Mouse (Mus musculus) telencephalon, adult 2 months (tissue): Measurements from ENCODE around the gene Rasgef1b.

ENCODE experiments used
- DNase-seq: peaks from one replicate; pipeline ENCODE4 v3.0.0-alpha.2; 2011; ENCODE audit warnings: low read depth, low spot score

Gene Rasgef1b

DNA sequence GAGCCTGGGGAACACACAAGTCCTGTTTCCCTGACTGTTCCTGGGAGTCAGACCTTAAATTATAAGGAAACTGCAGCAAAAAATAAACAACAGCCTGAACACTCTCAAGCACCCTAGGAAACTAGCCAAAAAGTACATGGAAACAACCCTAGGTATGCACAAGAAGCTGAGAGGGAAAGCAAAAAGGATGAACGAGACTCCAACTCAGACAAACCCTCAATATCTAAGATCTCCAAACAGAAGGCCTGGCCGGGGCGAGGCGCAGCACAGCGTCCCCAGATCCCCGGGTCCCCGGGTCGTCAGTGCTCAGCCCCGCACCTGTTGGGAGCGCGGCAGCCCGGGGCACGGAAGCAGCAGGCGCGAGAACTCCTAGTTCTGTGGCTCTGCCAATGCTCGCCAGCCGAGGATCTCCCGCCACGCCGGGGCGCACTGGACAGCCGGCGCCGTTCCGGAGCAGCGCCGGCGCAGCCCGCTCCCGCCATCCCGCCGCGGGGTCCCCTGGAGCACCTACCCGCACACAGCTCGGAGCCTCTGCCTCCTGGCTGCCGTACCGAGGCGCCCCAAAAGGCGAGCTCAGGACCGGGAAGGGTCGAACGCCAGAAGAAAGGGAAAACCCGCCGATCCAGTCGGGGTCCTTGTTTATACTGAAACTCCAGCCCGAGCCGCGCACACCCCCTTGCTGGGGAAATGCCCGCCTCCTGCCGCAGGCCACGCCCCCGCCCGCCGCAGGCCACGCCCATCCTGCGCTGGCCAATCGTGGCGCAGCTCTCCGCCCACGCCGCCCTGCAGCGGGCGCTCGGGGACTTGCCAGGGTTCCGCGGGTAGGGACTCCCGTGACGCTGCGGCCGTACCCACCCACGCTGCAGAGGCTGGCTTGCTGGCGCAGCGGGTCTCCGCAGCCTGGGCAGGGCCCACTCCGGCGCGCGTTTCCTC is 476.4 kb downstream of the Rasgef1b start:
- DNase-seq = peak; percentile 83

DNA sequence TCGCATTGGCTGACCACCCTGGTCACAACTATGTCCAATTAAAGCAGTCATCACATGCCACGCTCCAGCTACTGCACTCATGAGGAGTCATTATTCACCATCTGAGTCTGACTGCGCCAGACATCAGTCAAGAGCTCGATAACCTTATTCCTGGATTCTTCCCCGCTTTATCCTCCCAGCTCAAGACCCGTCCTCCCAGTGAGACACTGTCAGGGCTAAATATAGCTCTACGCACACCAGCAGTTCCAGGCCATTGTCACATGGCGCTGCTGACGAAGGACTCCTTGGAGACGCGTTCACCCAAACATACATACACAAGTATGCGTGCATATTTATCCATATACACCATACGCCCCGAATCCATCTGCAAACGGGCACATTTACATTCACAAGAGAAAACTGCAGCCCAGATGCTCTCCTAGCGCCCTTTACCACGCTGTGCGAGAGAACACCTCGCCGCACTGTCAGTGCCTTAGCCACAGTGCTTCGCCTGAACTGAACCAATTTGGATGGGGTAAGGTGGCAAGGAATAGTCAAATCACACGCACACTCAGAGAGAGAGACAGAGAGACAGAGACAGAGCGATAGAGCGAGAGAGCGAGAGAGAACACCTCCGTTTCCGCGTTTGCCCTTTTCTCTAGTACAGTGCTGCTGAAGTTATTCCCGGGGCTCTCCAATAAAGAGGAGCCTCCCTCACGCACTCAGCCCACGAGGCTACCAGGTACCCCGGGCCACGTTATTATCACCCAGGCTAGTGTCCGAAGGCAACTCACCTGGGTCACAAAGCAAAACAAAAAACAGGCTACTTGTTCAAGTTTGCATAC is 477.3 kb downstream of the Rasgef1b start:
- DNase-seq = no peak

DNA sequence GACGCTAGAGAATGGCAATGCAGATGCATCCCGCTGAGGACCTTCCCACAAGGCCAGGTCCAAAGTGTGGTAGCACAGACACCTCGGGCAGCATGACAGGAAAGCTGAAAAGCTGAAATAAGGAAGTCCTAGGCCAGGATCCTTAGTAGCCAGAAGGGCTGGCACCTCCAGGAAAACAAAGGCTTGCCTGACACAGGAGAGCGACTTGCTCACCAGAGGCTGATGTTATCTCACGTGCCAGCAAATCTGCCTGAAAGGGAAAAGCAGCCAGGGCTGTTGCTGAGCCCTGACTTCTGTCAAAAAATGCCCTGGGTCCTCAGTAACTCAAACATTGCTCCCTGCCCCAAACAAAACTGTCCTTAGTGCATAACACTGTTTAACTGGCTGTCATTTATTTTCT is 478.0 kb downstream of the Rasgef1b start:
- no peak for DNase-seq

DNA sequence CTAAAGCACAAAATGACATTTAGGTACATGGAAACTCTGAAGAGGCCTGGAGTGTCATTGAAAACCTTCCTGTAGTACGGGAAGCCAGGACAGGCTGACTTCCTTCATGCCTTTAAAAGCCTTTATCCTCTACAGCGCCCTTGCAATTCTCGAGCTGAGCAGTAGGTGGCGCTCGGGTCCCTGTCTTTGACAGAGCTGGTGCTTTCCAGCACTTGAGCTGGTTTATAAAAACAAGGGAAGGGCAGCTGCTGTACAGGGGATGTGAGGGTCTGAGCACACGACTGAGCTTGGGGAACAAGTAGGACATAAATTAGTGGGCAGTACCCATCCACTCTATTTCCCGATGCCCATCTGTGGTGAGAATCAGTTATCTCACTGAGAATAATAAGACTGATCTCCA is 480.4 kb downstream of the Rasgef1b start:
- peak; percentile 77 for DNase-seq

DNA sequence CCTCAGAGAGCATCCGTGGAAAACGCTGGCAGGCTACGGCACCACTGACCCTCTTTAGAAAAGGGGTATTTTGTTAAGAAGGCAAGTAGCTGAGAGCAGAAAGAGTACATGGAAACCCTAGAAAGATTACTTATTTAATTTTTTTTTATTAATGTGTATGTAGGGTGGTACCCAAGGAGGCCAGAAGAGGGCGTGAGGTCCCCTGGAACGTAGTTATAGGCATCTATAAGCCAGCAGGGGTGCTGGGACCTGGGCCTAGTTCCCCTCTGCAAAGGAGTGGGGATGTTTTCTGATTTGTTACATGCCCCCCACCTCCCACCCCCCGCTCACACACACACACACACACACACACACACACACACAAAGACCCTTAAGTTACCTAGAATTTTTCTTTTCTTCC is 480.9 kb downstream of the Rasgef1b start:
- no peak for DNase-seq

DNA sequence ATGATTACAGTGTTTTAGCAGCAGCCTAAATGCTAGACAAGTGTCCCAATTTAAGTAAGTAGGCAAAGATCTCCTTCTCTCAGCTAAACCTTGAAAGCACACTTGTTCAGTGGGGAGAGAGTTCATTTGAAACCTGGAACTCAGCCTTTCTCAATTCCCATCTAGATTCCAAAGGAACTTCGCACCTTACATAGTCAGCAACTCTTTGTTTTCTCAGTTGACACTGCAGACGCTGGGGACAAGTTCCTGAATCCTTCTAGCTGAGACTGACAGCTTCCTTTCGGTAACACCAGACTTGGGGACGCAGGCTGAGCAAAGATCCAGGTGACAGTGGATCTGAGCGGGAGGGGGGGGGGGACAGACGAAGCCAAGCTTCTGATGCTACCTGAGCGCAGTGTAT is 481.4 kb downstream of the Rasgef1b start:
- DNase-seq = no peak

DNA sequence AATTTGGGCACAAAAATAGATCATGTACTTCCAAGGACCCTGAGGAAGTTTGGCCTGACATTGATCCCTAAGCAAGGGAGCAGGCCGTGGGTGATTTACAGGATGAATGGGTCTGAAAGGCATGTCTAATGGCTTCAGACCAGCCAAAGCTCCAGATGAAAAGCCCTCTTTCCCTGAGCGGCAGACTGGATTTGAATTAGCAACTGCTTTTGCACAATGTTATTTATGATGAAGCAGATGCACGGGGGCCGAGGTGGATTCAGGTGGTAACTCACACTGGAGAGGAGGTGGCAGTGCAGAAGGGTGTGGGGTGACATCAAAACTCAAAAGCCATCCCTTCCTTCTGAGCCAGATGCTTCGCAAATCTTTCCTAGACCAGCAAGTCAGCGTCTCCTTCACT is 481.9 kb downstream of the Rasgef1b start:
- DNase-seq = no peak

DNA sequence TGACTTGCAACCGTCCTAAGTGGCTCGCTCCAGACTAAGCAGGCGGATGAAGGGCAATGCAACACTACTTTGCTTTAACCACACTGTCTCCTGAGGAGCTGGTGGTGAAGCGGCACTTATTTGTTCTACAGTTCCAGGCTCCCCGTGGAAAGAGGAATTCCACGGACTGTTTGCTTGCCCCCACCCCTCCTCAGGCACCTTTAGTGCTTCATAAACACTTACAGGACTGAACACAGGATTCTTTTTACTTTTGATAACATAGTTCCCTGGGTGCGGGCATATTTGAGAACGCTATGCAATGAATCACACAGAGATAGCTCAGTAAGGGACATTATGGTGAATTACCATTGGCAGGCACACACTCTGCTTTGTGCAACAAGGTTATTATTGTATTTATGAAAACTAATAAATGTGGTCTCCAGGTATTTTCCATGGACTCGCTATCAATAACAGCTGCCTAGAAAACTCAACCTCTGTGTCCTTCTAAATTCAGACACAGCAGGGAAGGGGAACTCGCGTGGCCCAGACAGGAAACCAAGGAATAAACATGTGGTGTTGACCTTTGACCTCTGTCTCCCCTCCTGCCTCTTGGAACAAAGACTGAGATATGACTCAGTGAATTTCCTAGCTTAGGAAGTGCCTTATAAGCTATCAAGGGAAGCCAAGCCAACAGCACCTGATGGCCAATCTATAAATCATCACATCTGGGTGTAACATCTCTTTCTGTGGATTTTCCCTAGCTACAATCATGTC is 486.7 kb downstream of the Rasgef1b start:
- no peak for DNase-seq

DNA sequence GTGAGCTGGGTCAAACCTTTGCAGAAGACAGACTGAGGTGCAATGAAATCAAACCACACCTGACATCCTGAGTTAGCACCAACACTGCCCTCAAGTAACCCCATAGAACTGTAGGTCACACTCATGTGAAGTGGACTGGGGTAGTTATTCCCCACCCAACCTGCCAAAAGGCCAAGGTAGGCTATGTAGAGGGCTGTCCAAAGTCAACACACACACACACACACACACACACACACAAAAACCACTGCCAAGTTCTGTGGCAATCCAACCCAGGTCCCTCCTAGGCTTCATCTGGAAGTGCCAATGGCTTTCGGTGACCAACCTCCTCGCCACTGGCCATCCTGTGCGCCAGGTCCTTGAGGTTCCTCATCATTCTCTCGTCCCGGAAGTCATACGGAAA is 488.4 kb downstream of the Rasgef1b start:
- DNase-seq = no peak

DNA sequence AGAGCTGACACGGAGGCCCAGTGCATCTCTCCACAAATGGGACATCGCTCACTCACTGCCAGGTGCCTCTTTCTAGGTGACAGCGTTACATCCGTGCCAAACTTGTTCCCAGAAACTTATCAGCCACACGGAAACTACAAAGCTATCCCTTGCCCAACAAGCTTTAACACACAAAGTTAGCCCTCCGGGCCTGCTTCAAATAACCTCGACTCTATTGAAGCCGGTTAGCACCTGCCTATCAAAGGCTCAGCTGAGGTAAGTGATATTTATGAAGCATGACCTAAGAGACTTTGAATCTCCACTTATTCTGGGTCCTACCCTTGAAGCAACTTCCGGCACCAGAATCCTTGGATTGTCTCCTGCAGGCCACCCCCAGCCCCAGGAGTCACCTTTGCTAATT is 489.2 kb downstream of the Rasgef1b start:
- DNase-seq = no peak

DNA sequence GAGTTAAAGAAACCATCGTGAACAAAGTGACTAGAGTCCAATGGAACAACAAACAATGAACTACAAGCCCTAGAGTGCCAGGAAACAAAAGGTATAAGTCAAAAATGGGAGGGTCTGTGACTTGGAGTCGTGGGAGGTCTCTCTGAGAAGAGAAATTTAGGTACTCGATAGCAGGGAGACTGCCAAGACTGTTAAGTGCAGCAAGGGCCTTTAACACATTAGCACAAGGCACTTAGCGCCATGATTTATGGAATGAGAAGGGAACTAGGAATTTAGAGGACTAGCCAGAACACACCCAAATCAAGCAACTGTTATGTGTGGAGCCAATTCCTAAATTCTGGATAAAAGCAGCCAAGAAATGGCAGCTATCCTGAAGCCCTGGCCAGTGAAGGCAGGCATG is 490.7 kb downstream of the Rasgef1b start:
- no peak for DNase-seq

DNA sequence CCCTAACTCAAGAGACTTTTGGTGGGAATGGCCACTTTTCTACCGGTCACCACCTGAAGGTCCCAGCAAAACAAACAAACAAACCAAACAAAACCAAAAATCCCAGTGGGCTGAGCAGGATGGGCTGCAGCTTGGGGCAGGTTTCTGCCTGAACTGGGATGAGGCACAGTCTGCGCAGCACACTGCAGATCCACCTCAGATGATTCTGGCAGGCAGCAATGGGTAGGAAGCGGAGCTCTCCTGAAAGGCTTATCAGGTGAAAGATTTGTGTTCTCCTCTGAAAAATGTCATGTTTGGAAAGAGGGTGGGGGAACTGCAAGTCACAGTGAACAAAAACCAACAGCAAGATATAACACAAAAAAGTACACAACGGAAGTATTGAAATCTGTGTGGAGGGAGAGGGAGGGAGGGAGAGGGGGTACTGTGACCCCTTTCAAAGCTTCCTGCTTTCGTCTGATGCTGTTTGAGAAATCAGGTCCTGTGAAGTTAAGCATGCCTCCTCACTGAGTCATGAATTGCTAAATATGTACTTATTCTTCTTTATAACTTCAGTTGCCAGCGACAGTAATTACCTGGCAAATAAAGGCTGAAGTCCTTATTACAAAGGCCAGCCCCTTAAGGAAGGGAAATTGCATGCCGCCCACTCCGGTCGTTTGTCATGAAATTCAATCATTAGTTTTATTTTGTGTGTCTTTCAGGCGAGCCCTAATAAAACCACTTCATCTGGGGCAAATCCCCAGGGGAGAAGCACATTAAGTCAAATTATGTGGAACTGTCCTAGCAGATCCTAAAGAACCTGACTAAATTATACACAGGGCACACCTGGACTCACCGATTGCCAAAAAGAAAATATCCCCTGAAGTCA is 491.7 kb downstream of the Rasgef1b start:
- no peak for DNase-seq

DNA sequence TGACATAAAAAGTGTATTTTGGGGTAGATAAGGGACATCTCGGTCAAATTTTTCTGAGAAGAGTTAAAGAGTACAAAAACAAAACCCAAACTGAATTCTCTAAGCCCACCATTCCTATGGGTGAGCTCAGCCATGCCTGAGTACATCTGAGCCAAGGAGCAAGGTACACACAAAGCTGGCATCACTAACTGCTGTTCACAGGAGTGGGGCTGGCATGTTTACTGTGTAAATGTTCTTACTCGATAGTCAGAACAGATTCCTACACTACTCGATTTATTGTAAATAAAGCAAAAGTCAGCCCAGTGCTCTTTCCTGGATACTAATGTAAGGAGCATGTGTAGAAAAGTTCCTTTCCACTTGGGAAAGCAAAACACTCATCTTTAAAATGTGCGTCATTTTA is 492.4 kb downstream of the Rasgef1b start:
- DNase-seq = no peak

DNA sequence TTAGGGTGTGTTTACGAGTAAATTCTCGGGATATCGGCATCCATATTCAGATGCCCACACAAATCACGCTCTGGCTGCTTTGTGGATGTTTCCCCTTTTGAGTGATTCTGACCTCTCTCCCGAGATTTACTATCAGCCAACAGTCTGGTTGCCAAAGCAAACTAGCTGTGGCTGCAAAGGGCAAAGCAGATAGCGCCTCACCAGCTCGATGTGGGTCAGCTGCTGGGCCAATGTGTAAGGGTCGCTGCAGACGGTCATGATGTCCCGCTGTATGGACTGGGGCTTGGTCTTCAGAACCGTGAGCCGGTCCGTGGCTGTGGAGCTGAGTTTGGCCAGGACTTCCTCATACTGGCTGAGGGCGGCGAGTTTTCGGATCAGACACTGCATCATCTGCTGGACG is 494.6 kb downstream of the Rasgef1b start:
- no peak for DNase-seq

DNA sequence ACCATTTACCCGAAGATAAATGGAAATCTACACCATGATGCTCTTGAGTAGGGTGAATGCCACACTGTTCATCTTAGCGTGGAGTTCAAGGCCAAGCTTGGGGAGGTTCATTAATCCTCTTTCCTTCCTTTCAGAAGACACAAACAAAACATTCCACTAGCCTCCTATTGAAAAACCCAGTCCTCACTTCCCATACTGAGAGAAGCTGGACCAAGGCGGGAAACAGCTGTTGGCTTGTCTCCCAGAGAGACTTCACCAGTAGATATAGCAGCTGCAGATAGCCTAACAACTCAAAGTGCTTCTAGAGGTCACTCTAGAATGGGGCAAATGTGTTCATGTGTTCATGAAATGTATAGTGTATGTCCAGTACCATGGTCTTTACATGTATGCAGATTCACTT is 495.7 kb downstream of the Rasgef1b start:
- DNase-seq = no peak

DNA sequence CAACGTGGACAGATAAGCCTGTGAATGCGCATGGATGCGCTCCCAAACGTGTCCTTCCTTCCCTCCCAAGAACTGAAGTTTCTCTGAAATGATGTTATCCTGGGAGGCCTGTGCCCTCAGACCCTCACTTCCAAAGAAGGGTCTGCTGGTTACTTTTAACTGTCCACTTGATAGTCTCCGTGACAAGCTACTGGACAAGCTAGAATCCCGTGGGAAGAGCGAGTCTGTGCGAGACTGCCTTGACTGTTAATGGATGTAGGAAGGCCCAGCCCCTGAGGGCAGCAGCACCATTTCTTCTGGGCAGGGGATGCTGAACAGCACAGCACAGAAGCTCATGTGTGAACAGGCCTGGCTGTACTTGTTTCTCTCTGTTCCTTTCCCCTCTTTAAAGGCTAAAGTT is 496.5 kb downstream of the Rasgef1b start:
- no peak for DNase-seq

DNA sequence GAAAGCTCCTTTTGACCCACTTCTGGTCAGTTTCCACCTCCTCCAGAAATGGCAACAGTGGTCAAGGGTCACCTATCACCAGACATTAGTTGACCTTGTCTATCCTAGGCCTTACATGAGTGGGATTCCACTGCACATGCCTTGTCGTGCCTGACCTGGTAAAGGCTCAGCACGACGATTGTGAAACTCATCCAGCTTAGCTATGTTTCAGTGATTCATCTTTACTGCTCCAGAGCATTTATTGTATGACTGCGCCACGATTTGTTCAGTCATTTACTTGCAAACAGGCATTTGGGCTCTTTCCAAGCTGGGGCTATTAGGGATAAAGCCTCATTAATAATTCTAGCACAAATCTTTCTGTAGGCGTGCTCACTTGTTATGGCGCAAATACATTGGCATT is 498.4 kb downstream of the Rasgef1b start:
- no peak for DNase-seq

DNA sequence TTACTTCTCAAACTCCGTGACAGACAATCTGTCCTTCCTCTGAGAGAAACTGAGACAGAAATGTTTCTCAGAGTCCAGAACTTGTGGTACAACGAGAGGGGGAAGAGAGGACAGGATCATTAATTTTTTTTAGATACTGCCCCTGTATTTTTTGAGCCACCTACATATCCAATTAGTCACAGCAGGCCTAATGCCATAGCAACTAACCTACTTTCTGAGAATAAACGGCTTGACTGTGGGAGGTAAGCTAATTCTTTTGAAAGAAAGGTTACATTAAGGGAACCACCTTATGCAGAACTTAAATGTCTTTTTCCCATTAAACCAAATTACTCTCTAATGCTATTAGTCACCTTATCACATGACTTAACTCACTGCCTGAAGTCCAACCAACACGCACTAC is 501.5 kb downstream of the Rasgef1b start:
- DNase-seq = no peak

DNA sequence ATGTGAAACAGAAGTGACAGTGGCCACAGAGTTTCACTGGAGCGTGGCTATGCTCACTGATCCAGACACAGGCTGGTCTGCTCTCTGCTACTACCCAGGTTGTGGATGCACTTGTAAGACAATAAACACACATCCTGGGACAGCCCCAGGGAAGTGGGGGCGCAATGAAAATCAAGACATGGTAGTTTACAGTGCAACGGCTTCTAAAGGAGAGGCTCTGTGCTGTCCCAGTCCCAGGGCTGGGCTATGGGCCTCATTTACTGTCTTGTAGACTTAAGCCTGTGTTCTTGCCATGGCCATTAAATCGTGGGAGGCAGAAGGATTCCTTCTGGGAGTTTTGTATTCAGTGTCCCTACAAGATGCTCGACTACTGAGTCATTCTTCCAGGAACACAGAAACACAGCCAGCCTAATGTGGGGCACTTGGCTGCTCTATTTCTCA is 504.3 kb downstream of the Rasgef1b start:
- DNase-seq = no peak

DNA sequence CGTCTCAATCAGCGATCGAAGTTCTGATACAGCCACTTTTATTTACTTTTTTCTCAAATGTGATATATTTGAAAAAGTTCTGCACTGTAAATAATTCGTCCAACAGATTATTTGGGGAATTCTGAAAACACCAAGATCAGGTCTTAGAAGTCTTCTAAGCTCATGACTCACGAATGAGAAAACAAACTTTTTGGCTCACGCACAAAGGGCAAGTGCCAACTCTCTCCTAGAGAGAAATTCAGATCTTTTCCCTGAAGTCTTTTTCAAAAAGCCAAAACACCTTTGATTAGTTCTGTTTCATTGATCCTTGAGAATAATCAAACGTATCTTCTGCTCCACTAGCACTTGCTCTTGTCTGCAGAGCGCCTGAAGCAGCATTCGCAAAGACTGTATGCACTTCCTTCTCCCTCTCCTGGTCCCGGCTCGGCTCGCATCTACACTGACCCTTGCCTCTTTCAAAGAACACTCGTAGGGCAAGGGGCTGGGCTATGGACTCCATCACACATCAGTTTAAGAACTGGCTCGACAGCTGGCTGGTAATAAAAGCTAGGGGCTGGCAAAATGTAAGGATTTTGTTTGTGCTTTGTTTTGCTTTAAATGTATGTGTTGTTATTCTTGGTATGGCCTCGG is 504.9 kb downstream of the Rasgef1b start:
- DNase-seq = no peak

DNA sequence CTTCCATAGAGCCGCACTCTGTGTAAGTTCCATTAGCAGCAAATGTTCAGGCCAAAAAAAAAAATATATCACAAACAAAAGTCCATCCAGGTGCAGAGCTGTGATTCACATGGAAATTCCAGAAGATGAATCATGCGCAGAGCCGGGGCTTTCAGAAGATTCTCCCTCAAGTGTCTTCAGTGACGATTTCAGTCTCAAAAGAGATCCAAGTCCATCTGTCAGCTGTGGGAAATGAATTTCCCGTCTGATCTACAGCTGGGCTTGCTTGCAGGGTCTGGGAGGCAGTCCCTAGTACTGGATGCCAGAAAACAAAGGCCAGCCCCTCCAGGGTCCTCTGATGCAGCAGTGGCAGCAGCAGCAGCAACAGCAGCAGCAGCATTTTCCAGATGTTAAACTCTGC is 510.5 kb downstream of the Rasgef1b start:
- DNase-seq = peak; percentile 46
